Mouse (Mus musculus) hematopoietic stem cell, adult 5-6 weeks (primary cell): Measurements from ENCODE around the gene Samd4b. TPM values are rescaled to one million over a fixed set of nuclear protein-coding genes. Genes with fewer than 3 reads are reported as not detected.
"Not testable (repeated sequence)": the region's sequence is repeated elsewhere in the genome, so short reads cannot be mapped to it uniquely, and the experiment has no call there.

Experiments
- ATAC-seq, 2 experiments: fragments of 125-278 bp in 1 of 2; replicated peaks in 1 of 2; 2 replicates each; pipeline ENCODE4 v1.8.0; 2016 to 2017; ENCODE audit warnings: inconsistent platforms in 2 of 2, mild to moderate bottlenecking in 2 of 2, moderate number of reproducible peaks in 2 of 2, low read depth in 1 of 2, moderate TSS enrichment in 1 of 2; ENCODE audit not compliant: low FRiP score in 2 of 2, poor library complexity in 2 of 2, severe bottlenecking in 2 of 2, insufficient read depth in 1 of 2, low TSS enrichment in 1 of 2
- total RNA-seq: library from RNA; stranded (forward); fragments of 172-1452, 232-1000 nt; gene quantifications from 2 replicates; pipeline ENCODE4 v1.2.3, GENCODE M21; 2017

Gene Samd4b
- total RNA-seq, 1 experiment from 2014 or later, result 6.3 TPM

DNA sequence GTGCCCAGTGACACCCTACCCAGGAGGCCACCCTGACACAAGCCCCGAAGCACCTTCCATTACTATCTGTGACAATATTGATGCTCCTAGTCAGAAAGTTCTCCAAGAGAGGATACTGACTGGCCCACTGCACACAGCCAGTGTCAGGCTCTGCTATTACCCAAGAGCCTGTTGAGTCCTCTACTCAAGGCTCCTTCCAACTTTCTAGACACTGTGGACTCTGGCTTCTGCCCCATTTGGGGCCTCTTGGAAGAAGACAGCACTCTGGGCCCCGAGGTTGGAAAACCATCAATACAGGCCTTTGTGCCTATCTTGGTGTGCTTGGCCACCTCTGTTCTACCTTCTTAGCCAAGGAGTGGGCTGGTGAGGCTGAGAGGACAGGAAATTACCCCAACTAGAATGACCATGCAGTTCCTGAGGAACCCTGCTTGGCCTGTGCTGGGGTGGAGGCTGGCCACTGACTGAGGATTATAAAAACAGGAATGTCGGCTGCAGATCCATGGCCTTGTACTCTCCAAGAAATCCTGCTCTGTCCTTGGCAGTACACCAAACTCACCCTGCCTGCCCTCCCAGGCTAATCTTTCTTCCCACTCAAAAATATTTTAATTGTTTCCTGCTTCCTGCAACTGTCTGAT lies 187.0 kb downstream of the Samd4b start:
- no peak; a peak in 1 of 4 replicates for ATAC-seq

- ATAC-seq, result no peak
Observed at GRCm38 (mm10) chr7:28401942-28402341, 196.0 kb downstream of the Samd4b start.

DNA sequence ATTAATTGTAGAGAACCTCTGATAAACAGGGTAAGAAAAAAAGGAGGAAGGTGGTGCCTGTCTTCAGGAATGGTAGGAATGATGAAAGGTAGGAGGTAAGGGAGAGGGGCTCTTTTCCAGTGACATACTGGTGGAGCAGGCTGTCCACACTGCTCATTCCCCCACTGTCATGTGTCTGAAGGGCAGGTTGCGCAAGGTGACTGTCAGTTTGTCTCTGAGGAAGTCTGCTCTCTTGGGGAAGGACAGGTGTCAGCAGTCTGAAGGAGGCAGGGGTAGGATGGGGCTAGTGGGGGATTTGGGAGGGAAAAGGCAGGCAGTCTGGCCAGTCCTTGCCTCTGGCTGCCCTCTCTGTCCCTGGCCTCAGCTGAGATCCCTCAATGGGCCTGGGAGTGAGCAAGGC lies 196.9 kb downstream of the Samd4b start:
- peak in 1 of 2 experiments; percentile 21; a peak in 1 of 4 replicates for ATAC-seq

- no peak for ATAC-seq
Observed at GRCm38 (mm10) chr7:28398696-28399340, 199.1 kb downstream of the Samd4b start.

DNA sequence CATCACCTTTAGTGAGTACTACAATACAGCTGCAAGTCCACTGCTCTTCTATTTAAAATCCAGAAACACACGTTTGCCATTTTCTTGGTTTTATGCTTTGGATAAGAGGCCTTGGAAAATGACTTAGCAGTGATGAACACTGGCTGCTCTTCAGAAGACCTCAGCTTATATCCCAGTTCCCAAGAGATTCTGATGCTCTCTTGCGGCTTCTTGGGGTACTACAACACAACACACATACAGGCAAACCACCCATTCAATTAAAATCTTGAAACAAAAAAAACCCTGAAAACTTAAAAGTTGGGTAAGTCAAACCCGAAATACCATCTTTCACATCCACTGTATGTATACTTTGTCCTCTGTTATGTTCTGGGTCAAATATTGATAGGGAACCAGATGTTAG lies 199.9 kb downstream of the Samd4b start:
- no peak for ATAC-seq

- ATAC-seq, result no peak
Observed at GRCm38 (mm10) chr7:28395425-28395824, 202.5 kb downstream of the Samd4b start.

DNA sequence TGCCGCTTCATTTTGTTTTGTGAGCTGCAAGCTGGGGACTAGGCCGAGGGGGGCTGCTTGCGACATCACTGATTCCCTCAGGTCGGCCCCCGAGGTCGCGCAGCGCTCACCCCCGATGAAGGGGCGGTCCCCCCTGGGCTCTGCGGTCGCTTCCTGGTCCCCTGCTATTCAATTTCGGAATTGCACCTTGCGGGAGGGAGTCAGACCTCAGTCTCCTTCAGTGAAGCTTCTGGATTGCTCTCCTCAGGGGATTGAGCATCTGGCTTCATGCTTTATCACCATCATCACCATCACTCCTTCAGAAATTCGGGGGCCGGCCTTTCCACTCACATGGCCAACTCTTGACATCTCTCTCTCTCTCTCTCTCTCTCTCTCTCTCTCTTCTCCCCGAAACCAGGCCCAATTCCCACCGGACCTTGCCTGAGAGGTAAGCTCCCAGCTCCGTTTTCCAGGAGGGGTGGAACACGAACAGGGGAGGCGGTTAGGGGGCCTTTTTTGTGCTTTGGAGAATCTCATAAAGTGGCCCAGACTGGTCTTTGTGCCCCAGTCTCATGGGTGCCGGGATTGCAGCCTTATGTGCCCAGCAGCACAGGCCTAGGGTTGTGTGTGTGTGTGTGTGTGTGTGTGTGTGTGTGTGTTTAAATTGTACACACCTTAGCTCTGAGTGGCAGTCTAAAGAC lies 204.5 kb downstream of the Samd4b start:
- peak; percentile 3 to 15; a peak in 1 of 4 replicates for ATAC-seq

- peak; percentile 97 to 98 for ATAC-seq
Observed at GRCm38 (mm10) chr7:28392429-28393271, 205.3 kb downstream of the Samd4b start, which contains the start of the genes Med29 and Paf1. Gene Med29 (minus strand): TSS chr7:28392708. Gene Paf1 (plus strand): TSS chr7:28392951.

DNA sequence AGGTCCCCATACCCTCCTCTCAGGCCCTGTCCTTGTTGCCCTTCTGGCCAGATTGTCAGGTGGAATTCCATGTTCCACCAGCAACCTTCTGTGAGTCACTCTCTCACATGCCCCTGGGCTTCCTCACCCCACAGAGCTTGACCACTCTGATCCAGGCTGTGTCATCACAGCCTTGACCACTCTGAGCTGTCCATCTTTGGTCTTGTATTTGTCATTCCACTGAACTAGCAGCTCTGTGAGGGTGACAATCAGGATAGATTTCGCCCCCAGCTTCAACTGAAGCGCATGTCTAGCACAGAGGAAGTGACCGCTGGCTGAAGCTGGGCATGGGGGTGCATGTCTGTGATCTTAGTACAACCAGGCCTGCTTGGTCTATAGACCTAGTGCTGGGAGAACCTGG lies 207.6 kb downstream of the Samd4b start:
- no peak for ATAC-seq

DNA sequence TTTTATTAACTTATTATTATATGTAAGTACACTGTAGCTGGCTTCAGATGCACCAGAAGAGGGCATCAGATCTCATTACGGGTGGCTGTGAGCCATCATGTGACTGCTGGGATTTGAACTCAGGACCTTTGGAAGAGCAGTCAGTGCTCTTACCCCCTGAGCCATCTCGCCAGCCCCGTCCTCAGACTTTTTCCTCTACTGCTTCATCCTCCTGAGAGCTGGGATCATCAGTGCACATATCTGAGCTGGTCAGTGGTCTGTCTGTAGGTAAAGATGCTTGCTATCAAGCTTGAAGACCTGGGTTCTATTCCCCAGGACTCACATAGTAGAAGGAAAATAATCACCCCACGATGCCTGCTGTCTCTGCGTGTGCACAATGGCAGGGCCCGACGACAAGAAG lies 210.6 kb downstream of the Samd4b start:
- not testable (repeated sequence) for ATAC-seq

- ATAC-seq, result not testable (repeated sequence)
Observed at GRCm38 (mm10) chr7:28386877-28387276, 211.1 kb downstream of the Samd4b start.

DNA sequence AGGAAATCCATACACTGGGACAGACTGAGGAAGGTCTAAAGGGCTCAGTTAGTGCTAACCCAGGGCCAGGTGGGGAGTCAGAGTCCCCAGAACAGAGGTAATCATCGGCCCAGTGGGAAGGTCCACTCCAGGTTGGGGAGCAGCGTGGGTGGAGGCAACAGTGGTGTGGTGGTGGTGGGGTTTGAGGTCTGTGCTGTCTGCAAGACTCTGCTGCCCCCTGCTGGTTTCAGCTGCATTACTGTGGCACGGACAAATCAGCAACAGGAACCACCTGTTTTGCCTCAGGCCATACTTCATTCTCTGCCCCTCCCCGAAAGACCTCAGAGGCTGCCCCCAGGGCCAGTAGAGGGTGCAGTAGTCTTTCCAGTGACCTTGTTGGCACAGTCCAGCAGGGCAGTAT lies 211.5 kb downstream of the Samd4b start:
- peak; percentile 57 to 63 for ATAC-seq

DNA sequence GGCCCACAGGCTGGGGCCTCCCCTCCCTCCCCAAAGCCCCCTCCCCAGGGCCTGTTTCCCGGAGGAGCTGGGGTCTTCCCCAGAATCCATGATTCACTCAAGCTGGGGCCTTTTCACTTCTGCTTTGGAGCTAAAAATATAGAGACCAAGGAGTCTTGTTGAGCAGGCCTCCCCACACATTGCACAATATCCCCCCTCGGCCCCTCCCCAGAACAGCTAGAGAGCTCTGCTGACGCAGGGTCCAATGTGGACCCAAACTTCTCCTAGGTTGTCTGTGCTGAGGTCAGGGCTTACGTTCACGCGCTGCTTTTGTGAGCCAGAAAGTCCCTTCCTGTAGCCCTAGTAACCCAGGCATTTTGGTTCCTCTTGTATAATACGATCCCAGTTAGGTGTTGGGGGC lies 211.9 kb downstream of the Samd4b start:
- ATAC-seq, result peak; percentile 12 to 30; a peak in 3 of 4 replicates

- no peak for ATAC-seq
Observed at GRCm38 (mm10) chr7:28385196-28385595, 212.7 kb downstream of the Samd4b start.

DNA sequence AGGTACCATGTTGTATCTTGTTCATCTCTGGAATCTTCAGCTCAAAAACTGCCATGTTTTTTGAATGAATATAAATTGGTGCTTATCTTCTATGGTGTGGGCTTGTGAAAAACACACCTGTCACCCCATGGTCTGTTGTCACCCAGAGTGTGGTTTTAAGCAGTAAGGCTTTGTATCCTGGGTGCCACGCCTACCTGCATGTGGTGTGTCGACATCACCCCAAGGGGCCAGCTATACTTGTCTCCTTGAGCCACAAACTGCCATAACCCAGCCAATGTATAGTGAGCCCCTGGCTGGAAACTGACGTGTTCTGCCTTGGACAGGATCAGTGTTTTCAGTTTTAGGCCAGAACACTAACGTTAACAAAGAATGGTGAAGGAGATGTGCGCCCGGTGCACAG lies 213.8 kb downstream of the Samd4b start:
- ATAC-seq, result no peak

DNA sequence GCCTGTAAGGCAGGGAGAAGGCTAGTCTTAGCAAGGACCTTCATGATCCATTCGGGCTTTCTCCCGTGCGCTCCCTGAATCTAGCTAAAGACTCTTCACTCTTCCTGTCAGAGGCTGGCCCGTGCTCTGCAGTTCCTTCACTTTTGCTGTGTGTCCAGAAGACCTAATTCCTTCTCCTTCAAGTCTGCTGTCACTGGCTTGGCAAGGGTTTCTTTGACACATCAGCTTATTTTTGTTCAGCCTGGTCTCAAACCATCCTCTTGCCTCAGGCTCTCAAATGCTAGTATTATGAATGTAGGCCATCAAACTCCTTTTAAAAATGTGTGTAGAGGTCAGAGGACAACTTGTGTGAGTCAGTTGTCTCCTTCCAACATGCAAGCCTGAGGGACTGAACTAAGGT lies 214.3 kb downstream of the Samd4b start:
- ATAC-seq, result no peak

GRCm38 (mm10) chr7:28382981-28383396 lies 215.0 kb downstream of the Samd4b start:
- peak; percentile 18 to 19 for ATAC-seq
